In the genomic region with DNA sequence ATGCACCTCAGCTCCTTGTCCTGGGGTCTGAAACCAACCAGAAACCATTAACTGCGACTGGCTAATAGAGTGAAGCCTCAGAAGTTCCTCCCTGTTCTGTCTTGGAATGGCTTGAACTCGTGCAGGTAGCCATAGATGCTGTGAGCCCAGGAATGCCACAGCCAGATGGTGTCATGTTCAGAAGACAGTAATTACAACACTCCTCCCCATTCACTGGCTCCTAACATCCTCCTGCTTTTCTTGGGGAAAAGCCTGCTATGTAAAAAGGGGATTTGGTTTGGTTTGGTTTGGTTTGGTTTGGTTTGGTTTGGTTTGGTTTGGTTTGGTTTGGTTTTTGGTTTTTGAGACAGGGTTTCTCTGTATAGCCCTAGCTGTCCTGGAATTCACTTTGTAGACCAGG, we compare ENCODE assay signal across 23 mouse cellular contexts.
"Had no signal": no experiment of that assay in that cellular context is flagged by ENCODE, and none has a peak within 500 bp of the region (broad histone marks: within the 10 kb centered on the region; RNA-seq: fewer than 3 reads in every experiment).

No protein-coding gene starts in this region.

- ATAC-seq: hindbrain, embryonic 16.5 days; inflammation-experienced regulatory T-cells, adult 6 months; intestine, embryonic 15.5 days; intestine, postnatal 0 days had no signal

- H3K27me3 ChIP-seq: heart, embryonic 12.5 days; hindbrain, embryonic 12.5 days; intestine, embryonic 15.5 days; limb, embryonic 12.5 days had no signal

- H3K36me3 ChIP-seq: heart, embryonic 12.5 days; hindbrain, embryonic 10.5 days; hindbrain, embryonic 12.5 days; intestine, embryonic 15.5 days; limb, embryonic 12.5 days had no signal

- H3K9ac ChIP-seq: heart, embryonic 12.5 days; hindbrain, embryonic 12.5 days; hindbrain, embryonic 14.5 days; intestine, embryonic 15.5 days; limb, embryonic 12.5 days had no signal

- H3K4me3 ChIP-seq: heart, embryonic 10.5 days; heart, embryonic 12.5 days; hindbrain, embryonic 10.5 days; hindbrain, embryonic 12.5 days; intestine, embryonic 15.5 days; layer of hippocampus, adult 2 months; left cerebral cortex, adult 2 months; limb, embryonic 10.5 days; limb, embryonic 12.5 days had no signal

- H3K4me2 ChIP-seq: heart, embryonic 12.5 days; hindbrain, embryonic 12.5 days; hindbrain, embryonic 14.5 days; intestine, embryonic 15.5 days; limb, embryonic 12.5 days had no signal

- H3K9me3 ChIP-seq: hindbrain, embryonic 12.5 days; intestine, embryonic 15.5 days had no signal

- DNase-seq: gastrocnemius, postnatal 14 days; gastrocnemius, postnatal 36 days; heart, adult 18-20 months; heart, postnatal 10 days; heart, postnatal 4 days; kidney, adult 18-20 months; kidney, adult 8-10 months; kidney, postnatal 10 days; kidney, postnatal 25 days; kidney, postnatal 4 days had no signal

- H3K27ac ChIP-seq: heart, embryonic 10.5 days; hindbrain, embryonic 10.5 days; hindbrain, embryonic 12.5 days; hindbrain, embryonic 14.5 days; intestine, embryonic 15.5 days; layer of hippocampus, adult 2 months; left cerebral cortex, adult 2 months; limb, embryonic 10.5 days; limb, embryonic 12.5 days had no signal
